Mouse (Mus musculus): ENCODE data around the gene Clec2e. TPM values are rescaled to one million over a fixed set of nuclear protein-coding genes. Genes with fewer than 3 reads are reported as not detected.
"Not testable (repeated sequence)": the region's sequence is repeated elsewhere in the genome, so short reads cannot be mapped to it uniquely, and the experiment has no call there.

Gene Clec2e
- polyA plus RNA-seq (2015; fragmentation: Nextera tagmentation; extraction: Ambion mirVana) = not detected in 2 replicates

GRCm38 (mm10) chr6:129100794-129101193, at the start of gene Clec2e:
TSS of gene Clec2e (minus strand) at chr6:129100913.
- not testable (repeated sequence) for H3K9ac ChIP-seq; H3K27ac ChIP-seq; H3K4me2 ChIP-seq; H3K27me3 ChIP-seq; H3K9me3 ChIP-seq; ATAC-seq (ENCODE audit: borderline replicate concordance, extremely low read depth, low FRiP score, low TSS enrichment); H3K36me3 ChIP-seq; H3K4me1 ChIP-seq; H3K4me3 ChIP-seq
- WGBS = 58% methylated on average over 1 of the region's 1 CpGs

GRCm38 (mm10) chr6:129146812-129147211, 46.1 kb upstream of the Clec2e start:
- no peak overlapping the region for H3K4me2 ChIP-seq
- no peaks in the 10 kb centered on the region for H3K9me3 ChIP-seq
- no peak overlapping the region for H3K9ac ChIP-seq
- no peak overlapping the region for H3K27ac ChIP-seq
- H3K4me1 ChIP-seq = no peaks in the 10 kb centered on the region
- WGBS = 86% methylated on average over 2 of the region's 2 CpGs
- ATAC-seq (ENCODE audit: borderline replicate concordance, extremely low read depth, low FRiP score, low TSS enrichment) = no peak
- H3K4me3 ChIP-seq = no peak overlapping the region
- H3K27me3 ChIP-seq = no peaks in the 10 kb centered on the region
- no peaks in the 10 kb centered on the region for H3K36me3 ChIP-seq

- no peak for ATAC-seq (ENCODE audit: borderline replicate concordance, extremely low read depth, low FRiP score, low TSS enrichment)
- Histone ChIP-seq H3K4me1 (no peaks in the 10 kb centered on the region), H3K4me2 (no peak overlapping the region), H3K36me3 (no peaks in the 10 kb centered on the region), H3K9me3 (no peaks in the 10 kb centered on the region), H3K27ac (no peak overlapping the region), H3K4me3 (no peak overlapping the region), H3K9ac (no peak overlapping the region), H3K27me3 (no peaks in the 10 kb centered on the region)
- WGBS = 83% methylated on average over 4 of the region's 4 CpGs
Observed at GRCm38 (mm10) chr6:129132604-129133341, 32.1 kb upstream of the Clec2e start.

- Histone ChIP-seq H3K4me3 (no peak overlapping the region), H3K4me1 (no peaks in the 10 kb centered on the region)
Observed at GRCm38 (mm10) chr6:129126861-129127260, 26.1 kb upstream of the Clec2e start.

GRCm38 (mm10) chr6:129124531-129124930, 23.8 kb upstream of the Clec2e start:
- H3K27ac ChIP-seq; H3K36me3 ChIP-seq; ATAC-seq (ENCODE audit: borderline replicate concordance, extremely low read depth, low FRiP score, low TSS enrichment); H3K4me3 ChIP-seq; H3K4me1 ChIP-seq; H3K9ac ChIP-seq; H3K4me2 ChIP-seq; H3K9me3 ChIP-seq; H3K27me3 ChIP-seq: not testable (repeated sequence)

More at GRCm38 (mm10) chr6:129126861-129127260, 26.1 kb upstream of the Clec2e start:
- H3K36me3 ChIP-seq = no peaks in the 10 kb centered on the region
- H3K27ac ChIP-seq = no peak overlapping the region
- no peak for ATAC-seq (ENCODE audit: borderline replicate concordance, extremely low read depth, low FRiP score, low TSS enrichment)
- H3K9ac ChIP-seq = no peak overlapping the region
- no peaks in the 10 kb centered on the region for H3K27me3 ChIP-seq
- H3K9me3 ChIP-seq = no peaks in the 10 kb centered on the region
- no peak overlapping the region for H3K4me2 ChIP-seq

GRCm38 (mm10) chr6:129116223-129116622, 15.5 kb upstream of the Clec2e start:
- WGBS = 88% methylated on average over 3 of the region's 3 CpGs

GRCm38 (mm10) chr6:129114237-129114636, 13.5 kb upstream of the Clec2e start:
- H3K4me3 ChIP-seq; H3K9ac ChIP-seq; ATAC-seq (ENCODE audit: borderline replicate concordance, extremely low read depth, low FRiP score, low TSS enrichment); H3K36me3 ChIP-seq; H3K4me2 ChIP-seq; H3K27me3 ChIP-seq; H3K9me3 ChIP-seq: not testable (repeated sequence)
- Histone ChIP-seq H3K4me1 (peaks cover 22% of the 10 kb centered on the region), H3K27ac (peak overlapping the region; percentile 25)
- 76% methylated on average over 3 of the region's 3 CpGs for WGBS

More at GRCm38 (mm10) chr6:129116223-129116622, 15.5 kb upstream of the Clec2e start:
- no peaks in the 10 kb centered on the region for H3K27me3 ChIP-seq
- H3K4me3 ChIP-seq = no peak overlapping the region
- peaks cover 22% of the 10 kb centered on the region for H3K4me1 ChIP-seq
- H3K4me2 ChIP-seq = no peak overlapping the region
- H3K9me3 ChIP-seq = no peaks in the 10 kb centered on the region
- no peak overlapping the region for H3K9ac ChIP-seq
- H3K27ac ChIP-seq = no peak overlapping the region
- ATAC-seq (ENCODE audit: borderline replicate concordance, extremely low read depth, low FRiP score, low TSS enrichment) = no peak
- no peaks in the 10 kb centered on the region for H3K36me3 ChIP-seq

GRCm38 (mm10) chr6:129113769-129114168, 13.1 kb upstream of the Clec2e start:
- H3K4me1 ChIP-seq = peaks cover 22% of the 10 kb centered on the region
- H3K27ac ChIP-seq = peak overlapping the region; percentile 25
- no peaks in the 10 kb centered on the region for H3K9me3 ChIP-seq
- no peaks in the 10 kb centered on the region for H3K36me3 ChIP-seq
- H3K4me2 ChIP-seq = no peak overlapping the region
- WGBS = 13% methylated on average over 1 of the region's 1 CpGs
- H3K27me3 ChIP-seq = no peaks in the 10 kb centered on the region
- H3K9ac ChIP-seq = no peak overlapping the region
- no peak overlapping the region for H3K4me3 ChIP-seq
- ATAC-seq (ENCODE audit: borderline replicate concordance, extremely low read depth, low FRiP score, low TSS enrichment) = peak; percentile 74

GRCm38 (mm10) chr6:129113030-129113673, 12.4 kb upstream of the Clec2e start:
- peak; percentile 80 for ATAC-seq (ENCODE audit: borderline replicate concordance, extremely low read depth, low FRiP score, low TSS enrichment)
- Histone ChIP-seq H3K4me1 (peaks cover 22% of the 10 kb centered on the region), H3K36me3 (no peaks in the 10 kb centered on the region), H3K27me3 (no peaks in the 10 kb centered on the region), H3K4me2 (no peak overlapping the region), H3K9ac (no peak overlapping the region), H3K9me3 (no peaks in the 10 kb centered on the region), H3K4me3 (no peak overlapping the region), H3K27ac (peak overlapping the region; percentile 49)
- WGBS = 55% methylated on average over 1 of the region's 1 CpGs

- 29% methylated on average over 1 of the region's 1 CpGs for WGBS
- no peak for ATAC-seq (ENCODE audit: borderline replicate concordance, extremely low read depth, low FRiP score, low TSS enrichment)
- Histone ChIP-seq H3K9ac (no peak overlapping the region), H3K27me3 (no peaks in the 10 kb centered on the region), H3K27ac (peak overlapping the region; percentile 49), H3K4me2 (no peak overlapping the region), H3K36me3 (no peaks in the 10 kb centered on the region), H3K9me3 (no peaks in the 10 kb centered on the region), H3K4me1 (peaks cover 22% of the 10 kb centered on the region), H3K4me3 (no peak overlapping the region)
Observed at GRCm38 (mm10) chr6:129112526-129112925, 11.8 kb upstream of the Clec2e start.

- Histone ChIP-seq H3K4me3 (no peak overlapping the region), H3K27me3 (no peaks in the 10 kb centered on the region), H3K9me3 (no peaks in the 10 kb centered on the region), H3K4me1 (peaks cover 7% of the 10 kb centered on the region), H3K9ac (no peak overlapping the region), H3K27ac (no peak overlapping the region), H3K4me2 (no peak overlapping the region), H3K36me3 (no peaks in the 10 kb centered on the region)
- no peak for ATAC-seq (ENCODE audit: borderline replicate concordance, extremely low read depth, low FRiP score, low TSS enrichment)
Observed at GRCm38 (mm10) chr6:129107916-129108315, 7.2 kb upstream of the Clec2e start.

GRCm38 (mm10) chr6:129102858-129103555, 2.3 kb upstream of the Clec2e start:
- Histone ChIP-seq H3K9ac (no peak overlapping the region), H3K9me3 (no peaks in the 10 kb centered on the region), H3K4me2 (no peak overlapping the region), H3K4me3 (no peak overlapping the region), H3K4me1 (no peaks in the 10 kb centered on the region), H3K36me3 (no peaks in the 10 kb centered on the region), H3K27ac (peak overlapping the region; percentile 29; the same call in 1 of the 2 replicates), H3K27me3 (no peaks in the 10 kb centered on the region)
- 67% methylated on average over 4 of the region's 4 CpGs for WGBS
- no peak for ATAC-seq (ENCODE audit: borderline replicate concordance, extremely low read depth, low FRiP score, low TSS enrichment)

Data from lung, embryonic 15.5 days (tissue).